ENCODE assay signal across 22 mouse cellular contexts in the genomic region with DNA sequence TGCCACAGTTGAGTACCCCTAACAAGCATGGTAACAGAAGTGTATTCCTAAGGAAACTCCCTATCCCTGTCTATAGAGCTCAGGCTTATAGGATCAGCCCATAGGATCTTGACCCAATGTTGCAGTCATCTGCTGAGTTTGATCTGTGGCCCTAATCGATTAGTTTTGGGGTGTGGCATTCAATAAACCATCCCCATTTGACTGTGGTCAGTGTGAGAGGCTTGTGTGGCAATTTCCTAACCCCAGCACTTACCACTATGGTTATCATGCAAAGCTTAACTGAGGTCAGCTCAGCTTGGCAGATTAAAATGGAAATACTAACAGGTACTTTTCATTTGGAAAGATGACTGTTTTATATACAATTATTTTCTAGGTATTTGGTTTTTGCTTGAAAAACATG. TPM values are rescaled to one million over a fixed set of nuclear protein-coding genes. Genes with fewer than 3 reads are reported as not detected.
DNase-seq lines count a peak whose midpoint lies in the region; ATAC-seq and TF ChIP-seq lines count a peak whose summit lies in the region.
"Had no signal": no experiment of that assay in that cellular context is flagged by ENCODE, and none has a peak within 500 bp of the region (broad histone marks: within the 10 kb centered on the region; RNA-seq: fewer than 3 reads in every experiment).

No protein-coding gene starts in this region.

- H3K79me2 ChIP-seq in liver, adult 2 months (ENCODE audit: control insufficient read depth, insufficient read depth, low read length) = no peaks in the 10 kb centered on the region
- no peaks in the 10 kb centered on the region for H3K79me2 ChIP-seq in CH12.LX (replicated peaks; ENCODE audit: control insufficient read depth, extremely low read depth, insufficient read depth, poor library complexity, severe bottlenecking)

- in situ Hi-C loops in CH12.LX (cut with MboI; ENCODE audit: low pct_ligation_motif_present, low pct_unique_long_range_greater_than_20kb, low sequenced_read_pairs) = no loop called here

- TF ChIP-seq CTCF in liver, adult 2 months (IDR thresholded peaks at IDR 0.05; ENCODE audit: low read depth, low read length) = no peak
- TF ChIP-seq CTCF in liver, postnatal 0 days (IDR thresholded peaks at IDR 0.05; ENCODE audit: low read depth) = no peak
- TF ChIP-seq CTCF in CH12.LX (conservative IDR thresholded peaks at IDR 0.05 in 1 of 2, IDR thresholded peaks at IDR 0.05 in 1 of 2; ENCODE audit: low read depth in 2 of 2, low read length in 2 of 2) = no peak

- no peak for ATAC-seq in liver, embryonic 11.5 days (replicated peaks; ENCODE audit: low FRiP score)
- peak; percentile 35 for ATAC-seq in liver, postnatal 0 days
- ATAC-seq: activated CD4-positive, CD25-positive, alpha-beta regulatory T cell, adult 4 months; CD4-positive, CD25-positive, alpha-beta regulatory T cell, adult 4 months; Patski had no signal

- TF ChIP-seq RAD21 in CH12.LX (IDR thresholded peaks at IDR 0.05; ENCODE audit: low read depth, low read length) = no peak

- TF ChIP-seq EP300 in liver, postnatal 0 days (IDR thresholded peaks at IDR 0.05; ENCODE audit: low read depth) = no peak
- TF ChIP-seq EP300 in CH12.LX (IDR thresholded peaks at IDR 0.05; ENCODE audit: low read length) = no peak

- H3K9me3 ChIP-seq in liver, embryonic 11.5 days (ENCODE audit: control insufficient read depth, low read length) = no peaks in the 10 kb centered on the region
- no peaks in the 10 kb centered on the region for H3K9me3 ChIP-seq in liver, postnatal 0 days (ENCODE audit: low read length)
- H3K9me3 ChIP-seq in CH12.LX (replicated peaks; ENCODE audit: low read length) = no peaks in the 10 kb centered on the region
- H3K9me3 ChIP-seq: G1E had no signal

- dilution Hi-C loops in CH12.LX (cut with MboI; ENCODE audit: extremely low pct_ligation_motif_present, extremely low pct_unique_long_range_greater_than_20kb, low sequenced_read_pairs) = no loop called here

- 37% methylated on average over 1 of the region's 1 CpGs for WGBS in liver, adult 2 months
- 63% methylated on average over 1 of the region's 1 CpGs for WGBS in liver, embryonic 11.5 days
- 61% methylated on average over 1 of the region's 1 CpGs for WGBS in liver, postnatal 0 days (ENCODE audit: insufficient replicate concordance)

- H3K9ac ChIP-seq in liver, adult 2 months (ENCODE audit: low read depth, low read length) = no peak overlapping the region
- no peak overlapping the region for H3K9ac ChIP-seq in liver, embryonic 11.5 days (ENCODE audit: low read depth, low read length)
- H3K9ac ChIP-seq in liver, postnatal 0 days (replicated peaks) = no peak overlapping the region
- H3K9ac ChIP-seq in CH12.LX (ENCODE audit: insufficient read depth, low read depth) = no peak overlapping the region

- TF ChIP-seq POLR2A in liver, adult 2 months (IDR thresholded peaks at IDR 0.05; ENCODE audit: extremely low read depth, insufficient read depth, low read length) = no peak
- no peak for TF ChIP-seq POLR2A in CH12.LX (IDR thresholded peaks at IDR 0.05; ENCODE audit: low read depth, low read length)

- H3K4me3 ChIP-seq in liver, adult 2 months (ENCODE audit: insufficient read depth, low read depth, low read length) = no peak overlapping the region
- no peak overlapping the region for H3K4me3 ChIP-seq in liver, embryonic 11.5 days (ENCODE audit: low read depth, low read length)
- no peak overlapping the region for H3K4me3 ChIP-seq in liver, postnatal 0 days (ENCODE audit: low read depth, low read length)
- H3K4me3 ChIP-seq in CH12.LX (replicated peaks in 1 of 3; ENCODE audit: low read depth in 2 of 3, low read length in 2 of 3, poor library complexity in 1 of 3) = no peak overlapping the region

- no peaks in the 10 kb centered on the region for H3K36me3 ChIP-seq in liver, adult 2 months (ENCODE audit: control insufficient read depth, insufficient read depth, low read length)
- H3K36me3 ChIP-seq in liver, embryonic 11.5 days (ENCODE audit: control insufficient read depth, insufficient read depth, low read length) = no peaks in the 10 kb centered on the region
- H3K36me3 ChIP-seq in liver, postnatal 0 days (replicated peaks; ENCODE audit: insufficient read depth, low read length) = no peaks in the 10 kb centered on the region
- no peaks in the 10 kb centered on the region for H3K36me3 ChIP-seq in CH12.LX (replicated peaks in 1 of 2; ENCODE audit: control insufficient read depth in 1 of 2, insufficient read depth in 1 of 2, low read length in 1 of 2)
- H3K36me3 ChIP-seq: G1E had no signal

- peaks cover 2% of the 10 kb centered on the region; the same call in 1 of the 2 replicates for H3K4me1 ChIP-seq in liver, adult 2 months (ENCODE audit: control insufficient read depth, insufficient read depth, low read length)
- no peaks in the 10 kb centered on the region for H3K4me1 ChIP-seq in liver, embryonic 11.5 days (replicated peaks; ENCODE audit: control insufficient read depth, insufficient read depth, low read length)
- no peaks in the 10 kb centered on the region for H3K4me1 ChIP-seq in liver, postnatal 0 days (ENCODE audit: insufficient read depth)
- H3K4me1 ChIP-seq in CH12.LX (ENCODE audit: control insufficient read depth in 1 of 2, insufficient read depth in 2 of 2) = peaks cover 0 to 12% of the 10 kb centered on the region in 2 experiments; a peak in 1 of 4 replicates

- H3K4me2 ChIP-seq in liver, embryonic 11.5 days = no peak overlapping the region
- no peak overlapping the region for H3K4me2 ChIP-seq in liver, postnatal 0 days (ENCODE audit: low read depth, low read length)
- H3K4me2 ChIP-seq in CH12.LX (ENCODE audit: insufficient read depth, low read depth, poor library complexity, severe bottlenecking) = no peak overlapping the region

- no peaks in the 10 kb centered on the region for H3K27me3 ChIP-seq in liver, adult 2 months (ENCODE audit: control insufficient read depth, insufficient read depth, low read length)
- H3K27me3 ChIP-seq in liver, embryonic 11.5 days (replicated peaks; ENCODE audit: control insufficient read depth, insufficient read depth, low read length) = no peaks in the 10 kb centered on the region
- no peaks in the 10 kb centered on the region for H3K27me3 ChIP-seq in liver, postnatal 0 days (ENCODE audit: insufficient read depth, low read length)
- no peaks in the 10 kb centered on the region for H3K27me3 ChIP-seq in CH12.LX (replicated peaks)

- peak; percentile 91 for DNase-seq in liver, adult 2 months (ENCODE audit: extremely low read depth, low read depth, low spot score)
- no peak for DNase-seq in liver, embryonic 11.5 days (ENCODE audit: low spot score)
- DNase-seq in liver, postnatal 0 days = no peak
- DNase-seq in liver = no peak
- DNase-seq in CH12.LX (ENCODE audit: extremely low read depth) = no peak
- DNase-seq in B cell, adult 2 months = no peak
- DNase-seq: adrenal gland, adult 2 months; adrenal gland, adult 8-10 months; adrenal gland, postnatal 10 days; adrenal gland, postnatal 14 days; adrenal gland, postnatal 25 days; adrenal gland, postnatal 36 days; cerebellum, adult 11 months; cerebellum, adult 11-12 months; cerebellum, adult 18-20 months; cerebellum, adult 2 months; cerebellum, adult 8-10 months had no signal

- no peak overlapping the region for H3K27ac ChIP-seq in liver, adult 2 months (replicated peaks; ENCODE audit: insufficient read depth, low read depth, low read length)
- H3K27ac ChIP-seq in liver, embryonic 11.5 days (ENCODE audit: low read depth, low read length) = no peak overlapping the region
- H3K27ac ChIP-seq in liver, postnatal 0 days (ENCODE audit: low read depth) = no peak overlapping the region
- no peak overlapping the region for H3K27ac ChIP-seq in CH12.LX (ENCODE audit: insufficient read depth, low read depth)

TF ChIP-seq in CH12.LX, 34 proteins besides CTCF, POLR2A, EP300 and RAD21:
- TF ChIP-seq MAFK (IDR thresholded peaks at IDR 0.05; ENCODE audit: insufficient replicate concordance, low read length) (0 out of 2 replicates have a peak, but pooled peaks have one; percentile 45), SMC3 (IDR thresholded peaks at IDR 0.05; ENCODE audit: low read depth, low read length) (no peak)

RNA-seq across cellular contexts. Expression of a gene that starts 5.1 kb away (rescaled TPM):
- total RNA-seq in liver, adult 2 months (2014; rRNA removed) = 24.4 and 30.6 TPM in 2 replicates
- 1.4 and 1.7 TPM in 2 replicates for polyA plus RNA-seq in liver, adult 2 months (2012; rRNA removed)
- polyA plus RNA-seq in liver, embryonic 11.5 days (2014; fragmentation: Nextera tagmentation; extraction: Ambion mirVana) = 18.8 and 18.9 TPM in 2 replicates
- 5.7 and 6.4 TPM in 2 replicates for polyA plus RNA-seq in liver, postnatal 0 days (2015; fragmentation: Nextera tagmentation; extraction: Ambion mirVana)
- 2.2 and 2.6 TPM in 2 replicates for total RNA-seq in CH12.LX (2012; rRNA removed)
- total RNA-seq in CH12.LX (2014; rRNA removed) = 4.1 and 4.8 TPM in 2 replicates
- polyA plus RNA-seq in CH12.LX (2012; ENCODE audit: insufficient read length, low read depth) = 2.0 and 2.4 TPM in 2 replicates
- total RNA-seq: MEL had no signal
